Mouse (Mus musculus) mature B cell (primary cell): ENCODE measurements at regions not wholly inside any gene's neighbourhood (a gene's known extent, or its start where the extent isn't known, plus 50 kb on each side); places are given as distances from the start of the nearest gene placed in this dataset.

Experiments used
- in situ Hi-C: fragments of 300-500 bp; cut with MboI; formaldehyde crosslinking; loops from 2 replicates; pipeline ENCODE4 v1.14.3; 2019

GRCm38 (mm10) chr12:71779418-71779817 is 51.5 kb upstream of the Daam1 start:
- in situ Hi-C loops, result loop anchor here (10.0 kb wide), 1 partner anchor 265 kb away; no protein-coding TSS in a partner anchor
